Mouse (Mus musculus): ENCODE data around the gene Zswim9. TPM values are rescaled to one million over a fixed set of nuclear protein-coding genes. Genes with fewer than 3 reads are reported as not detected.

Zswim9 gene
- polyA plus RNA-seq, 1 experiment from 2014 or later: 6.7 TPM

DNA sequence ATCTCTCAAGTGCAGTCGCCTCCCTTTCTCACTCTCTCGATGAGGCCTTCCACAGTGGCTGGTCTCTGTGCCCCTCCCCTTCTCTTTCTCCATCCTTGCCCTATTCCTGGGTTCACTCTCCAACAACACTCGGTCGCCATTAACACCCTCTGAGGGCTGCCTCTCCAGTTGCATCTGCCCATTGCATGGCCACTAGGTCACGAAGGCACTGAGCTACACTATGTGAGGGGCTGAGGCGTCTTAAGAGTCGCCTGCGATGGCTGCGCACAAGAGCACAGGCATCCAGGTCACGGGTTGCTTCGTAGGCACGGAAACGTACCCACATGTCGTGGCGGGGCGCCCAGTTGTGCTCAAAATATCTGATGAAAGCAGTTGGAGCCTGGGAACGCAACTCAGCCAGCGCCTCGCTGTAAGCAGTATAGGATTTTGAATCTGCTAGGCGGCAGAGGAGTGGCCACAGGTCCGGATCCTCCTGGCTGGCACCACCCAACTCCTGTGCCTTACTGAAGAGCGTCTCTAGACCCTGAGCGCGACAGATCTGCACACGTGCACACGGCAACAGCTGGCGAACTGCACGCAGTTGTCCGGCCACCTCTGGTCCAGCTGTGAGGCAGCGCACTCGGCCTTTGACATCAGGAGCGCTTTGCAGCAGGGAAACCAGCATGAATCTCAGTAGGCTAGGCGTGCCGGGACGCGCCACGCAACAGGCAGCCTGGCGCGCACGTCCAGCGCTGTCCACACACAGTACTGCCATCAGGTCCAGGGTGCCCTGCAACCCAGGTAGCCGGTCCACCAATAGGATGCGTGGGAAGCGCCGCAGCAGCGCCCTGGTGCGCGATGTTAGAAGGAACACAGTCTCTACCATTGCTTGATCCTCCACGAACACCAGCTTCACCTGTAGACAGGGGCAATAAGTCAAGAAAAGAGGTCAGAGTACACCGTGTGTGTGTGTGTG is 17.5 kb downstream of the Zswim9 start:
- Histone ChIP-seq H3K36me3 (ENCODE audit: control insufficient read depth, insufficient read depth, low read length) (no peaks in the 10 kb centered on the region), H3K27me3 (ENCODE audit: control insufficient read depth, insufficient read depth, low read length) (no peaks in the 10 kb centered on the region), H3K9ac (ENCODE audit: low read depth, low read length) (no peak overlapping the region), H3K27ac (ENCODE audit: low read depth, low read length) (no peak overlapping the region), H3K4me2 (replicated peaks; ENCODE audit: low read depth, low read length) (no peak overlapping the region), H3K9me3 (ENCODE audit: control insufficient read depth, low read length) (no peaks in the 10 kb centered on the region), H3K4me3 (ENCODE audit: low read depth, low read length) (no peak overlapping the region), H3K4me1 (replicated peaks; ENCODE audit: control insufficient read depth, insufficient read depth, low read length) (no peaks in the 10 kb centered on the region)
- ATAC-seq (ENCODE audit: low FRiP score): 0 out of 2 replicates have a peak, but pooled peaks have one; percentile 33
- WGBS: 39% methylated on average over 50 of the region's 50 CpGs
- DNase-seq (ENCODE audit: low spot score): no peak

- Histone ChIP-seq H3K4me3 (ENCODE audit: low read depth, low read length) (no peak within 1 kb of the TSS), H3K4me2 (replicated peaks; ENCODE audit: low read depth, low read length) (no peak within 1 kb of the TSS), H3K9ac (ENCODE audit: low read depth, low read length) (no peak within 1 kb of the TSS), H3K27me3 (ENCODE audit: control insufficient read depth, insufficient read depth, low read length) (no peaks in the 10 kb centered on the region), H3K9me3 (ENCODE audit: control insufficient read depth, low read length) (no peaks in the 10 kb centered on the region), H3K36me3 (ENCODE audit: control insufficient read depth, insufficient read depth, low read length) (no peaks in the 10 kb centered on the region), H3K4me1 (replicated peaks; ENCODE audit: control insufficient read depth, insufficient read depth, low read length) (no peaks in the 10 kb centered on the region), H3K27ac (ENCODE audit: low read depth, low read length) (no peak within 1 kb of the TSS)
- ATAC-seq (ENCODE audit: low FRiP score): no peak
- no peak for DNase-seq (ENCODE audit: low spot score)
These were observed 65.8 kb downstream of the Zswim9 start, which contains the start of gene Vmn1r89 for GRCm38 (mm10) chr7:13212720-13213119. TSS of gene Vmn1r89 (plus strand) at chr7:13213020.

Other genes starting within 250 kb of the Zswim9 start
- gene Chmp2a, start 243.9 kb downstream of the Zswim9 start, polyA plus RNA-seq (2014; fragmentation: Nextera tagmentation; extraction: Ambion mirVana): 154 and 157 TPM in 2 replicates
- gene Ube2m, start 240.4 kb downstream of the Zswim9 start, polyA plus RNA-seq (2014; fragmentation: Nextera tagmentation; extraction: Ambion mirVana): 147 and 173 TPM in 2 replicates
- 2.4 and 2.6 TPM in 2 replicates for gene Mzf1, start 224.0 kb downstream of the Zswim9 start, polyA plus RNA-seq (2014; fragmentation: Nextera tagmentation; extraction: Ambion mirVana)
- 0.05 TPM in 1 of 2 replicates, not detected in the other for gene Vmn1r85, start 183.5 kb downstream of the Zswim9 start, polyA plus RNA-seq (2014; fragmentation: Nextera tagmentation; extraction: Ambion mirVana)
- not detected in 2 replicates for gene Vmn1r86, start 158.8 kb downstream of the Zswim9 start, polyA plus RNA-seq (2014; fragmentation: Nextera tagmentation; extraction: Ambion mirVana)
- not detected in 2 replicates for gene Vmn1r87, start 138.6 kb downstream of the Zswim9 start, polyA plus RNA-seq (2014; fragmentation: Nextera tagmentation; extraction: Ambion mirVana)
- gene Vmn1r88, start 119.2 kb downstream of the Zswim9 start, polyA plus RNA-seq (2014; fragmentation: Nextera tagmentation; extraction: Ambion mirVana): not detected in 2 replicates
- not detected in 2 replicates for gene Vmn1r89, start 65.7 kb downstream of the Zswim9 start, polyA plus RNA-seq (2014; fragmentation: Nextera tagmentation; extraction: Ambion mirVana)
- gene Lig1, start 1.4 kb downstream of the Zswim9 start, polyA plus RNA-seq (2014; fragmentation: Nextera tagmentation; extraction: Ambion mirVana): 107 and 113 TPM in 2 replicates
- gene Pla2g4c, start 45.9 kb upstream of the Zswim9 start, polyA plus RNA-seq (2014; fragmentation: Nextera tagmentation; extraction: Ambion mirVana): 1.6 and 1.7 TPM in 2 replicates
- gene Cabp5, start 119.4 kb upstream of the Zswim9 start, polyA plus RNA-seq (2014; fragmentation: Nextera tagmentation; extraction: Ambion mirVana): not detected in 2 replicates
- not detected in 2 replicates for gene Bsph1, start 172.1 kb upstream of the Zswim9 start, polyA plus RNA-seq (2014; fragmentation: Nextera tagmentation; extraction: Ambion mirVana)

Measured in hindbrain, embryonic 11.5 days (tissue).